Mouse (Mus musculus) thymus, postnatal 10 days (tissue): ENCODE measurements around the gene Bmx.

Source experiments
- DNase-seq, 2 experiments: peaks; one replicate each; pipeline ENCODE4 v3.0.0; 2021; ENCODE audit warnings: low spot score in 2 of 2

Gene Bmx

DNA sequence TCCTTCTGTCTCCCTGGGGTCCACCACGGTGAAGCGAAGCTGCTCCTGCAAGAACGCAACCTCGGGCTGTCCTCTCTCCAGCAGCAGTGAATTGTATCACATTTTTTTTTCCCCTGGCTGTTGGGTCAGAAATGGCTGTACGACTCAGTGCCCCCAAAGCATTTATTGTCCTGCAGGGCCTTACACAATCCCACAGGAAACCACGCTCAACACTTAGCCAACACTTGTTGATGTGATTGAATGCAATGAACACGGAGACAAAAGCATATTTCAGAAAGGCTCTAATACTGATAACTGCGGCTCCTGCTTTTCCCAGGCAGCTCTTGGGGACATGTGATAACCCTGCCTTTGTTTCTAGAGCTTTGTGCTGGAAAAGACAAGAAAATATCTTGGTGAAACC, at the start of gene Bmx:
Gene Bmx, minus strand, starts transcription at position 137 of the 400 bp plus-strand sequence.
- DNase-seq: no peak

DNA sequence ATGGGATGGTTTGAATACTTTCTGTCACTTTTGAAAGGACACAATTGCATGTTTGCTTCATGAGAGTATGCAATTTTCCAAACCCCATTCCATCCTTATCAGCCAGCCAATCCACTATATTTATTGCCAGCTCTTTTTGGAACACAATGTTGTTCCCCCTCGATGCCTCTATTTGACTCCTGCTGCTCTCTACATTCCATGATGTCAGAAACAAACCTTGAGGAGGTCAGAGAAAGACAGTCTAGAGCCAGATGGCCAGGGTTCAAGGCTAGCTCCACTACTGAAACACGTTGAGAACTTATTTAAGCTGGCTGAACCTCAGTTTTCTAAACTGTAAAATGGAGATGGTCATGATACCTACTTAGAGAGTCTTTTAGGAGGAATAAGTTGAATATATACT, 48.3 kb upstream of the Bmx start:
- no peak for DNase-seq

DNA sequence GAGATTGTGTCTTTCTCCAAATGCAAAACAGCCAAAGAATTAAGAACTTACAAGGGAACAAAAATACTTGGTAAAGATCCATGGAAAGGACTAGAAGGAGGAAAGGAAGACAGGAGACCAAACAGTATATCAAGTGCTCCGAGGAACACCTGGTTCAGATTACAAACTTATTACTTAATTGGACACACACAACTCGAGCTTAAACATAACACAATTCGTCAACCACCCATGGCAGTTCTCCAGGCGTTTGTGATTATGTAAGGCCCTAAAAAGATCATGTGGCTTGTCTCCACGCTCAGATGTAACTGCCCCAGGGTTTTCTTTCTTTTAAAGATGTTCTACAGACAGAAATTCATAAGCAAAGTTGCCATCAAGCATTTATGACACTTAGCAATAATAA, 33.2 kb upstream of the Bmx start:
- DNase-seq: no peak

DNA sequence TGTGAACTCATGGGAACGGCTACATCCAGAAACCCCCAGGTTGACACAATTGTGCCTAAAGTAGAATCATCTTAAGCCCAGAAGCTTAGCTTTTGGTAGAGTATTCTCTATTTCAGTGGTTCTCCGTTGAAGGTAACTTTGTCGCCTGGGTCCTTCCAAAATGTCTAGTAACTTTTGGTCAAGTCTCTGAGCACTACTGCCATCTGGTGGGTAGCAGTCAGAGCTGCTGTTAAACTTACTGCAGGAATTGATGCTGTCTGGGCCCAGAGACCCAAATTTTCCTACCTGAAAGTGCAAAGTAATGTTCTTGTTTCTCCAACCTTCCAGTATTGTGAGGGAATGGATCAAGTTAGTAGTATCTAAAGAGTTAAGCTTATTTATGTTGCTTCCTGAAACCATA, 29.1 kb upstream of the Bmx start:
- DNase-seq: peak in 1 of 2 experiments; percentile 6

DNA sequence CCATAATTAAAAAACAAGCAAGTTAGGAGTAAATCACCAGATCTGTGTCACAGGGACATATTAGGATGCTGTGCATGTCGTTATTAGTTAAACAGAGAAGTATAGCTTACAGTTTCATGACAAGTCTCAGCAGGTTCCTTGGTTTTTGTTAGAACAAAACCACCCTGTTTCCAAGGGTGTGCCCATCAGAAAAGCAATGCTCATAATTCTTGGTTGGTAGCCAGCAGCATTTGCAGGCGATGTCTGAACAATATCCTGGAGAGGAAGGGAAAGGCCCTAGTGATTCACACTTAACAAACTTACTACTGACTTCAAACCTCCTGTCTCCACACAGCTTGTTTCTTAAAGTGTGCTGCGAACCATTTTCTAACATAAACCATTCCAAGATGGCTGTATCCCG, 25.8 kb upstream of the Bmx start:
- DNase-seq: no peak

DNA sequence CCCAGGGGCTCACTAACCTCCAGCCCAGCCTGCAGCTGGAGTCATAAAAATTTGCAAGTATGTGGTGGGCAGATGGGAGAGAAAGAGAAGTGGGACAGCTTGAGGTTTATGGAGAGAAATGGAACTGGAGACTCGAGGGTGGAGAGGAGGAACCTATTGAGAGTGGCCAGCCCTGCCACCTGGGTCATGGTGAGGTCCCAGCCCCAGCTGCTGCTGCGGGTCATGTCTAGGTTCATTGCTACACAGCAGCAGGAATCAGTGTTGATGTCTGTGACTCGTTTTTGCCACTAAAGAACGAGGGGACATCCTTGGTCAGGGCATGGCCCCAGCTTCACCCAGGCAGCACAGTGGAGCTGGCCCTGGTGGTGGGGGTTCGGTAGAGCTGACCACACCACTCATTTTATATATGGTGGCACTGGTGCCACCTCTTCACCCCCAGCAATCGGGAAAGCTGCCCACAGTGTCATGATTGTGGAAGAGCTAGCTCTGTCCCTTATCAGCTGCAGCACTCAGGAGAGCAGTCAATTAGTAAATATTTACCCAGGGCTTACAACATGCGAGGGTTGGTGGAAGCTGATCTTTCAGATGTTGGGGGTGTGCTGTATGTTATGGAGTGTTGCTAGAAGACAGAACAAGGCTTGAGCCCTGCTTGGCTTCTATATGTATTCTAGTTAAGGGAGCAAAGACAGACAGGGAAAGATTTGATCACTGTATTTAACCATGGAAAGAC, 23.1 kb upstream of the Bmx start:
- no peak for DNase-seq

DNA sequence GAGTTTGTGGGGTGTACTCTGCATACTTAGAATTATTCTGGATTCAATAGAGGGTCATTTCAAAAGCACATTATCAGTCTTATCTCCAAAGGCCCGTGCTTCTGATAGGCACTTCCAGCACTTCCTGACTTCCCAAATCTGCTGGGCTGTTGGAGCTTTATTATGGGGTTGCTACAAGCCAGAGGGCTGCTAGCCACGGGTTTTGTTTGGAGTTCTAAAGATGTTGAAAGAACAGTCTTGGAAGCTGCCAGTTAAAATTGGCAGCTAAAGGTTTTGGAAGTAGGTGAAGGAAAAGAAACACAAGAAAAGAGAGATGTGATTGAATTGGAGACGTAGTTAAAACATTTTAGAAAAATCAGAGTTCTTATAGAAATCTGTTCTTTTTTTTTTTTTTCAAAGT, 17.5 kb upstream of the Bmx start:
- DNase-seq: no peak

DNA sequence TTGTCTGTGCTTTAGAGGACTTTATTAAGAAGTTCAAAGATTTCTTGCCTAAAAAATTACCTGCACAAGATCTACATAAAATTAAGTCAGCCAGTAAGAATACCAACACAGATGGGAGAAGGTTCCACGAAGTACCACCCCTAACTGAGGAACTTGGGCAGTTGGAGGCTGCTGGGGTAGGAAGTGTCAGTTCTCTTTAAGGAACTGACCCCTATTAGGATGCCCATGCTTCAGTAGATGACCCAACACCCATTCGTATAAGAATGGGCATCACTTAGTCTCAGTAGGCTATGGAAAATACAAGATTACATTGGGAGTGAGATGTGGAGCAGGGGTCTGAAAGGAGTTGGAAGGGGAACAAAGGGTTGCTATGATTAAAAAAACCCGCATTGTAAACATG, 12.6 kb upstream of the Bmx start:
- no peak for DNase-seq

DNA sequence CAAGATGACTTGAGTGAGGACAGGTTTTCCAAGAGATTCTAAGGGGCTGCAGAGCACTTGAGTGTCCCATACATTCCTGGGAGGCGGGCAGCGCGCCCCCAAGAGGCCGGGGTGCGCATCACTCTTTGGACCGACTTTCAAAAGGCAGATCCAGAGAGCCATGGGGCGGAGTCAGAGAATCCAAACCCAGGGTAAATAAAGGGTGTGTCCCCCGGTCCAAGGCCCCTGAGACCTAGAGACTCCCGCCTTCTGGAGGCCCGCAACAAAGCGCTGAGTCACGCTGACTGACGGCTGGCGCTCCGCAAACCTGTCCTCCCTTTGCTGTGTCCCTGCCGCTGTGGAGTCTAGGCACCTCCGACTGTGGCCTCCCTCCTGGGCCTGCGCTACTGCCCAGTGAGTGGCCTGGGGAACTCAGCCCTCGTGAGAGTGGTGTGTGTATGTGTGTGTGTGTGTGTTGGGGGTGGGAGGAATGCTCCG, 11.3 kb upstream of the Bmx start, which contains the start of gene Pir:
Gene Pir, plus strand, starts transcription at position 87 of the 477 bp plus-strand sequence.
- peak; percentile 3 to 7 for DNase-seq

DNA sequence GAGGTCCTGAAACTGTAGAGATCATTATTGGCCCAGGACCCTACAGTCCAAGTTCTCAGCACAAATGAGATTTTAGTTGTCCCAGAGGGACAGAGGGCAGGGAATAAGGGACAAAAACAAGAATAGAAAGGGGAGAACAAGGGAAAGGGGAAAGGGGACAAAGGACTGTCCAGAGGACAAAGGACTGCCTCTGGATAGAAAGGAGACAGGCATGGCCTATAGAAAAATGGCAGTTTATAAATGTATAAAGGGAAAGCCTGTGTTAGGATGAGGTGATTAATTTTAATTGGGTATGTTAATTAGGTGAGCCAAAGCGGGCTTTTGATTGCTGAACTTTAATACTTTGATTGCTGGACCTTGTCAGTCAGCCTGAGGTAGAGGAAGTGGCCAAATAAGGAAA, 6.9 kb upstream of the Bmx start:
- DNase-seq: no peak

DNA sequence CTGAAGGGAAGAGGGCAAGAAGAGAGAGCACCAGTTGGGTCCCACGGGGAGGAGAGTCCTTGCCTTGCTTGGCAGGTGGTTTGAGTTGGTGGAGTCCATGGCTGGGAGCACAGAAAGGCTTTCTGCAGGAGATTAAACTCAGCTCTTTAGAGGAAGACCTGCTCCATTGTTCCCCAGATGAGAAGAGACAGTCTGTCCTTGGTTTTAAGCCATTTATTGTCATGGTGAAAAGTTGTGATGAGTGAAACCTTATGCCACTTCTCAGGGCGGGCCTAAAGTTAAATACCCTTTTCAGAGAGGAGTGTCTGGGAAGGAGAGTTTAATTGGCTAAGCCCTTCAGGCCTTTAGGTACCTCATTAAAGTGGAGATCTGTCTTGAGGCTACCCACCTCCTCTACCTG, 4.3 kb upstream of the Bmx start:
- no peak for DNase-seq

DNA sequence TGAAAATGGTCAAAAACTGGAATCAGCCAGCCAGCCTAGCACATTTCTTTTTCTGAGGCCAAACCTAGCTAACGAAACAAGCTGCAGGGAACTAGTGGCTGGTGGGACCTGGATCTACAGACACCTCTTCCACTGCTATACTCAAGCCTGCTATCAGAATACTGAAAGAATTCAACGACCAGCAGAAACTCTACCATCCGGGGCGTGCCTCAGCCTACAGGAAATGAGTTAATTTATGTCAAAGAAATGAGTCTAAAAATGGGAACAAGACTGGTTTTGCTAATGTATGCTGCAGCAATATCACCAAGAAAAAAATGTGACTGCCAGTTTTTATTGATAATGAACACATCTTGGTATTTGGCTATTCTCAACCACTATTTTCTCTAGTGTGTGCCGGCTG, 669 bp upstream of the Bmx start:
- no peak for DNase-seq

DNA sequence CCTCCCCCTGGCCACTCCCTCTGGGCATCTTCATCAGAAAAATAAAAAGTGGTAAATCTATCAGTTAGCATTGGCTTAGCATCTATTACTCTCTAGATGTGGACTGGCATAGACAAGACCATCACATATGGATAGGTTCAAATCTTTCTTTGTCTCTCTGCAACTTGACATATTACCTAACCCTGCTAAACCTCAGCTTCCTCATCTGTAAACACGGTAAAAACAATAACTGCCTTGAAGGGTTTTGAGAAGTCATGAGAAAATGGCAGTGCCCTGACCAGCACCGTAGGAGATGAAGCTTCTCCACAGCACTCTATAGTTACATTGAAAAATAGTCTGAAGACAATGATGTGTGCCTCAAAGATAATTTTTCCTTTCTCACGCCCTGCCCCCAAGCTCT, 1.5 kb downstream of the Bmx start:
- no peak for DNase-seq

DNA sequence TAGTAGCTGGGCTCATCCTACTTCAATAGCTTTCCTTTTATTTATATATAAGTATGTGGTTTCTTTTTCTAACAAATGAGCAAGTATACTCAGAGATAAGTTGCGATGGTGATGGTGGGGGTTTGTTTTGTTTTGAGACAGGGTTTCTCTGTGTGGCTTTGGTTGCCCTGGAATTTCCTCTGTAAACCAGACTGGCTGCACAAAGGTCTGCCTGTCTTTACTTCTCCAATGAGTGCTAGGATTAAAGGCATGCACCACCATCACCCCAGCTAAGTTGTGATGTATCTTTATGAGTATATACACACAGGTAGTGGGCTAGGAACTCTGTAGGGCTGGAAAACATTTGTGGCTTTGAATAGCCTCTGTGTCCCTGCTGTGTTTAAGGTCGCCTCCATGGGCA, 11.3 kb downstream of the Bmx start:
- DNase-seq: no peak

DNA sequence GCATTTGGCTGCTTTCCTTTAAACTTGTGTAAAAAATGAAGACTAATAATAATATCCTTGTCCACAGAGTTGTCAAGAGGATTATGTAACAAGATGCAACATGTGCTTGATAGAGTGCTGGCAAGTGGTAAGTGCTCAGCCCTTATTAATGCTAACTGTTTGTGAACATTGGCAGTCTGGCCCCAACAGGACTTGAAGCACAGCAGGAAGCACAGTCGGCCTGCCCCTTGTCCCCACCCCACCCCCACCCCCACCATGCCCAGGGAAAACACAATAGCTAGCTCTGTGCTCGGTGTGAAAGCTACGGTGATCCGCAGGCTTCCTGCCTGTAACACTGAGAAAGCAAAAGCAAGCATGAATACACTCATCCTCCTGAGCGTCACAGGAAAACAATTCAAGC, 12.3 kb downstream of the Bmx start:
- no peak for DNase-seq

DNA sequence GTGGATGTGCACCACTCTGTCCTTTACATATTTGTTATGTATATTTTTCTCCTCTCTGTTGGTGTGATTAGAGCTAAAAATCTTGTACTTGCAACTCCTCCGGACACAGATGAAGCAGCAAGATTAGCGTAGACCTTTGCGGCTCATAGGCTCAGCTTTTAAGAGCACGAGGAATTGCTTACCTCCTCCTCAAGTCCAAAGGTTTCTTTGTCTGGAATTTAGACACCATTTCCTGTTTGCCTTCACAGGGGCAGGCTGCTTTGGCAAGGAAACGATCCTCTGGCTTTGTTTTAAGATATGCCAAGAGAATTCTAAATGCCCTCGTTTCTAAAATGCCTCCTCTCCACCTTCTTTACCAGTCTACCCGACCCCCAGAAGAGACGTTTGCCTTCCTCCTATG, 24.6 kb downstream of the Bmx start:
- DNase-seq: no peak

DNA sequence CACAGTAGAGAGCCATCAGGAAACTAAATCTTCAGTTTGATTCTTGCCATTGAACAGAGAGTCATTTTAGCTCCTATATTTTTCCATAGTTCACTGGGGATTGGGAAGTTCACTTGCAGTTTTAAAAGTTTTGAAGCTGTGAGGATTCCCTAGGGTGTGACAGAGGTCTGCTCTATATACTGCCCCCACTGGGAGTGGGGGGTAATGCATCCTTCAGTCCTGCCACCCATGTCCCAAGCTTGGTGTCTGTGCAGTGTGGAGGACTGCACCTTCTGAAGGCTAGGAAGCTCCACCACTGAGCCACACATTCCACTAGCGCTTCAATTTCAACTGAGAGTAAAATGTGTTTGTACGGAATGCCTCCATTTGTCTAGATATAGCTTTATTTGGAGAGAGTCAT, 36.0 kb downstream of the Bmx start:
- peak in 1 of 2 experiments; percentile 11 for DNase-seq

DNA sequence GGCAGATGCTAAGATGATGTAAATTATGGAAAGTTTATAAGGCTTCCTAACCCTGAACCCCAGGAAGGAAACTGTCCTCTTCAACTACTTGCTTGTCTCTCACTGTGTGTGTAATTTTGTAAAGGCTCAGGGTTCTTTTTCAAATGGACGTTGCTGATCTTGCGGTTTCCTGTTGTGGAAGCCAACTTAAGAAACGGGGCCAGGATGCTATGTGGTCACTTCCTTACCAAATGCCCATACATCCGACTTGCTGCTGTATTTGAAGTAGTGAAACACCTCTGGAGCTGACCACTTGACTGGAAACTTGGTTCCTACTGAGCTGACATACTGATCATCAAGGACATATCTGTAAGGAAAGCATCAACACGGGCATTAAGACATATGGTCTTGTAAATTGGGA, 57.4 kb downstream of the Bmx start:
- no peak for DNase-seq

DNA sequence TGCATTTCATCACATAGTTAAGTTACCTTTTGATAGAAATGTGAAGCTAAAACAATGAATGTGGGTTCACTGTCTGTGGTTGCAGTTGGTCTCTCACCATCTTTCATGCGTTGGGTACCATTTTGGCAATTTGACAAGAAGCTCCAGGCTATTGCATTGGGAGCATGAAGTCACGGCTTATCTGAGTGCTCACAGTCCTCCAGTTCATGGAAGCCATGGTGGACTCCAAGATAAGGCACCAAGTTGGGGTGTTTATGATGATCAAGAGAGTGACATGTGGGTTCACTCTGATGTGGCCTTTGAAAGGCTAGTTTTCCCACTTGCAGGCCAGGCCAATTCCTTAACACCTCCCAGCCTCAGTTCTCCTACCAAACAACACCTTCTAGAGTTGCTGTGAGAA, 60.3 kb downstream of the Bmx start:
- no peak for DNase-seq

DNA sequence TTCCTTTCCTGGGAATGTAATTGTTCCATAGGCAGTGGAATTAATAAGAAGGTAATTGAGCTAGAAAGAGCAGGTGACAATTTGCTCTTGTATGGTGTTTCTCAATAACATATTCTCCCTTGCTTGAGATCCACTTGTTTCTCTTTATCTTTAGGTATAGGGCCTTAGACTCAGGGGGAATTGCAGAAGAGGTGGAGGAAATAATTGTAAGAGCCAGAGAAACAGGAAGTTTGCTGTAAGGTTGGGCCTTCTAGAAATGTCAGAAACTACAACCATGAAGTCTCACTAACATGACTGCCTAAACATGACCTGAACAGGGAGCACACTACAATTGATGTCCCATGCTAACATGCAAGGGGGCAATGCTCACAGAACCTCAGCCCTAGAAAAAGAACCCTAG, 68.1 kb downstream of the Bmx start:
- no peak for DNase-seq

DNA sequence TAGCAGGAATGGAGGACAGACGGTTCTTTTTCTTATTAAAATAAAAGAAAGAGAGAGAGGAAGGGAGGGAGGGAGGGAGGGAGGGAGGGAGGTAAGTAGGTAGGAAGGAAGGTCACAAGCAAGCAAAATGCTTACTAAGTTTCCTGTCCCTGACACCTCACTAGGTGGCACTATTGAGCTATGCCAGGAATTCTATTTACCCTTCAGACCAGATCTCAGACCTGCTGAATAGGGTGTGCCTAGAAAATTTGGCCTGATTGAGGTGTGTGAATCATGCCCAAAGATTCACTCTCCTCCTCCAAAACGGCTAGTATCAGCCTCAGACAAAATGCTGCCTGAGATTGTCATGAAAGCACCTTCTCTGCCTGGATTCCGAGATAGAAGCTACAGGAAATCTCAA, 74.1 kb downstream of the Bmx start:
- peak in 1 of 2 experiments; percentile 30 for DNase-seq

DNA sequence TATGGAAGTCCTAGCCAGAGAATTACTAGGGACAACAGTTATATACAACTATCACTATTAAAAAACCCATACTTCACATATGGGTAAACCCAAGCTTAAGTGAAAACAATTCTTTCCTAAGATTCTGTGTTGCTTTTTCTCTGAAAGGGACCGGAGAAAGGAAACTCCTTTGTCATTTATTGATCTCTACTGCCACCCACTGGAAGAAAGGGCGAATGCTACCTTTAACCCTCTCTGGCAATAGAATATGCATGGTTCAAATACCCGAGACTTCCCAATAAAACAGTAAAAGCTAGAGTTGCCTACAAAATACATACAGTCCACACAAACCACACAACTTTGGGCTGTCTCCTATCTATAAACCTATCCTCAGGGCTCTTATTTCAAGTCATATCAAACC, 78.2 kb downstream of the Bmx start:
- peak; percentile 8 to 50 for DNase-seq

DNA sequence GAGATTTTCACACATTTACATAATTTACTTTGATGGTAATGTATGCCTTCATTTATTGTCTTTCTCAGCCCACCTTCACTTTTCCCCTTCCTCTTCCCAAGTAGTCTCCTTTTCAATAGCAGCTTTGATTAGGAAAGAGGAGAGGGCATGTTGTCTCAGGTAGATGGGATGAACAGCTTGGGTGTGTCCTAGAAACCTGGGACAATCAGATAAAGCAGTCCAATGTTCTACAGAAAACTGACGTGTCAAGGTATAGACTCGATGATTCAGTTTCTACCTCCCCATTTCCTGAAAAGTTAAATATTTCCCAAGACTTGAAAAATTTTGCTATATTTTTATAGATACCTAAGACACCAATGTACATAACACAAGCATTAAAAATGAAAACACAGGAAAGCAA, 79.1 kb downstream of the Bmx start:
- DNase-seq: no peak

DNA sequence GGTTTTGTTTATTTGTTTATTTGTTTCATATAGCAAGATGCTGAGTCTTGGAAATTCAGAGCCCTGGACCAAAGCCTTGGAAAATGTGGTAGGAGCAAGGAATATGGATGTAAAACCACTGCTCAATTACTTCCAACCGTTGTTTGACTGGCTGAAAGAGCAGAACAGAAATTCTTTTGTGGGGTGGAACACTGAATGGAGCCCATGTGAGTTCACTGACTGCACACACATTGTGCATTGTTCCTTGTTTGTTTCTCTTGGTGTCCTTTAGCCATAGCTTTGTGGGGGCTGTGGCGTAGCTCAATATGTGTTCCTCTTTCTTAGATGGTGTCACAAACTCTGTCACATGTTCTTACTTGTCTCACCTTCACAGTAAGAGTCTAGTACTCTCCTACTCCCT, 82.2 kb downstream of the Bmx start:
- DNase-seq: no peak
